Mouse (Mus musculus) testis, adult 2 months (tissue): ENCODE results near the gene Cbx4.

Source experiments
- CTCF ChIP-seq: fragments of 200-500 bp; IDR thresholded peaks from 2 replicates; pipeline ENCODE4 v1.5.1; 2012; ENCODE audit warnings: low read depth, mild to moderate bottlenecking, inconsistent platforms, low read length, moderate library complexity; ENCODE audit not compliant: control insufficient read depth, insufficient read depth, insufficient replicate concordance
- POLR2A ChIP-seq: fragments of 200-500 bp; IDR thresholded peaks from 2 replicates; pipeline ENCODE4 v1.6.1; 2012; ENCODE audit warnings: low read depth, mild to moderate bottlenecking, inconsistent platforms, low read length, moderate library complexity; ENCODE audit not compliant: control insufficient read depth

GRCm38 (mm10) chr11:119091598-119091991, 5.6 kb upstream of the Cbx4 start:
- TF ChIP-seq CTCF (peak; percentile 80; the same call in 1 of the 2 replicates), POLR2A (no peak)
